Mouse (Mus musculus) CH12.LX (cell line): ENCODE data around the gene Ttc7b.

ENCODE experiments used
- CTCF ChIP-seq, 2 experiments: IDR thresholded peaks in 1 of 2; conservative IDR thresholded peaks in 1 of 2; 2 replicates each; pipeline ENCODE4 v1.5.1; 2011 to 2012; ENCODE audit warnings: low read depth in 2 of 2, low read length in 2 of 2, improper control_type of control experiment in 1 of 2, inconsistent platforms in 1 of 2, mild to moderate bottlenecking in 1 of 2, moderate library complexity in 1 of 2
- SMC3 ChIP-seq: IDR thresholded peaks from 2 replicates; pipeline ENCODE4 v1.6.1; 2011; ENCODE audit warnings: low read depth, low read length, improper control_type of control experiment
- ZMIZ1 ChIP-seq: IDR thresholded peaks from 2 replicates; pipeline ENCODE4 v1.6.1; 2012; ENCODE audit warnings: low read depth, mild to moderate bottlenecking, inconsistent platforms, low read length, improper control_type of control experiment

DNA sequence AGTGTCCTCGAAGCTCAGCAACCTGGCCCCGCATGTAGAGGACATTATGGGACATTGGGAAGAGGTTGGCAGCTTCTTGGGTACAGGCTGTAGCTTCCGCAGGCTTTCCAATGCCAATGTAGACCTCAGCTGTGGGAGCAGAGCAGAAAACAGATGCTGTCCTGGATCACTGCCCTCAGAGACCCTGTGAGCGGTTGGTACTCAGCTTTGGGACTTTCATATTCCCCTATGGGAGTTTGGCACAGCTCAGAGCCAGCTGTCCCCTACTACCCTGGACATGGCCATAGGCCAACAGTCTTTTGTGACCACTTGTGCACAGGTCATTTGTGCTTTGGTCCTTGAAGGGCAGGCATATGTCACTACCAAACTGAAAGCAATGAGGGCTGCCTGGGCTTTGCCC, 195.0 kb downstream of the Ttc7b start:
- TF ChIP-seq ZMIZ1 (no peak), CTCF (conservative IDR thresholded peaks at IDR 0.05 in 1 of 2, IDR thresholded peaks at IDR 0.05 in 1 of 2; ENCODE audit: low read depth in 2 of 2, low read length in 2 of 2) (no peak), SMC3 (no peak)
